Mouse (Mus musculus) ZHBTc4 (cell line): ENCODE data around the gene Car12.
"Not testable (repeated sequence)": the region's sequence is repeated elsewhere in the genome, so short reads cannot be mapped to it uniquely, and the experiment has no call there.

Source experiments
- DNase-seq: peaks from one replicate; pipeline ENCODE4 v3.0.0-alpha.2; 2011; ENCODE audit warnings: low read depth, low spot score

Car12 gene

DNA sequence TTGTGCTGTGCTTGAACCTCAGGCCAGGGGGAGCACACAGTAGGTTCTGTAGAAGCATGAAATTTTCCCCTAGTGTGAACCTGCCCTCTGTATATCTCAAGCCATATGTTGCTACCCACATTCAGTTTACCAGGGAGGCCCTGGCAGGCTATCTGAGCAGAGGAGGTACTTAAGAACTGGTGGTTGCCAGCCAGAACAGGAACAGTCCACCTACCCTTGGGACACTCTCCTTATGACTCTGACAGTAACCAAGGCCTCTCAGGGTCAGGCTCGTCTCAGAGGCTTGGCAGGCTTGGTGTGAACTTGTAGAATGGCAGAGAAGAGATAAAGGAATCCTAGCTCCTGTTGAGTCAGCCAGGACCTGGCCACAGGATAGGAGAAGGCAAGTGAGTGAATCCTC, 47.5 kb downstream of the Car12 start:
- no peak for DNase-seq

- no peak for DNase-seq
Measured at GRCm38 (mm10) chr9:66768721-66769120, 55.2 kb downstream of the Car12 start.

- no peak for DNase-seq
Measured at GRCm38 (mm10) chr9:66769275-66769674, 55.8 kb downstream of the Car12 start.

- DNase-seq, result no peak
Measured at GRCm38 (mm10) chr9:66770701-66771100, 57.2 kb downstream of the Car12 start.

GRCm38 (mm10) chr9:66784552-66784951, 71.1 kb downstream of the Car12 start:
- not testable (repeated sequence) for DNase-seq

- peak; percentile 23 for DNase-seq
Measured at GRCm38 (mm10) chr9:66787821-66788220, 74.3 kb downstream of the Car12 start.

GRCm38 (mm10) chr9:66794629-66795463, 81.4 kb downstream of the Car12 start:
- DNase-seq, result no peak

- peak; percentile 100 for DNase-seq
Measured at GRCm38 (mm10) chr9:66795464-66796324, 82.2 kb downstream of the Car12 start, which contains the start of gene Aph1b. TSS of gene Aph1b (minus strand) at chr9:66795490.

DNA sequence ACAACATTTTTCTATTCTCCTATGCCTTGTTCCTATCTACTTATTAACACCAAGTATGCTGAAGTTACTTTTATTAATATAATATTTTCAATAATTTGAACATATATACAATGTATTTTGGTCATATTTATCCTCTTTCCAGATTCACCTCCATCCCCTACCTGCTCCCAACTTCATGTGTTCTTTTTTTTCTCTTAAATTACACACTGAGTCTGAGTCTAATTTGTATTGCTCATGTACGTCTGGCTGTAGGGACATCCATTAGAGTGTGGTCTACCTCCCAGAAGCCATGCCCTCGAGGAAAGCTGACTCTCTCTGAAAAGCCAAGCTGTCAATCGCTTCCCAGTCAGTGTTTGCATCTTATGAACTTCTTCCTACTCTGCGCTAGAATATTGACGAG, 83.3 kb downstream of the Car12 start, which contains the start of gene Gm10647:
TSS of gene Gm10647 (plus strand) at position 301 of the 400 bp plus-strand sequence.
- DNase-seq, result no peak

- DNase-seq, result peak; percentile 46
Measured at GRCm38 (mm10) chr9:66801947-66802346, 88.5 kb downstream of the Car12 start.

GRCm38 (mm10) chr9:66805951-66806350, 92.5 kb downstream of the Car12 start:
- peak; percentile 36 for DNase-seq

DNA sequence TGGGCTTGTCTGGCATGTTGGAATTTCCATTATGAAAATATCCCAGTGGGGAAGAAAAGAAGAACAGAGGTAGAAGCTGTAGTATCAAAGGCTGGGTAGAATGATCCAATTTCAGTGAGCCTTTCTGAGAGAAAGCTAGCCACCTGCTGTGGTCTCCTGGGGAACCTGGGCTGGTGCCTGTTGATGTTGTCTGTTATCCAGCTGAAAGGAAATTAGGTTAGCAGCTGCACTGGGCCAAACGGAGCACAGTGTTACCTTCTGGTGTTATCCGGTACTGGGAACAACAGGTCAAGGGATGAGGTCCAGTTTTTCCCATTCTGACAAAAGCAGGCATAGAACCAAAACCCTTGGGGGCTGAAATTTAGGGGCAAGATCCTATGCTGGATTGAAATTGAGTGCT, 99.9 kb downstream of the Car12 start:
- no peak for DNase-seq
